Mouse (Mus musculus) cerebellum, postnatal 10 days (tissue): ENCODE measurements around the gene Dvl3.

ENCODE experiments used
- DNase-seq, 2 experiments: peaks; one replicate each; pipeline ENCODE4 v3.0.0; 2021; ENCODE audit warnings: mixed read lengths in 2 of 2

Gene Dvl3

GRCm38 (mm10) chr16:20548096-20548948 is 31.5 kb downstream of the Dvl3 start, which contains the start of gene Abcf3:
Abcf3 (plus strand) TSS chr16:20548577.
- peak; percentile 98 to 99 for DNase-seq

- no peak for DNase-seq
Observed at GRCm38 (mm10) chr16:20549161-20549560, 32.4 kb downstream of the Dvl3 start.

GRCm38 (mm10) chr16:20551691-20552090 is 34.9 kb downstream of the Dvl3 start:
- no peak for DNase-seq

GRCm38 (mm10) chr16:20552594-20552993 is 35.8 kb downstream of the Dvl3 start:
- DNase-seq, result no peak

GRCm38 (mm10) chr16:20555000-20555399 is 38.2 kb downstream of the Dvl3 start:
- DNase-seq, result no peak

- DNase-seq, result no peak
Observed at GRCm38 (mm10) chr16:20557381-20557780, 40.6 kb downstream of the Dvl3 start.

GRCm38 (mm10) chr16:20565075-20565474 is 48.3 kb downstream of the Dvl3 start:
- DNase-seq, result no peak
